Mouse (Mus musculus) thymus, postnatal 4 days (tissue): ENCODE data around the gene Gm8334.
"Not testable (repeated sequence)": the region's sequence is repeated elsewhere in the genome, so short reads cannot be mapped to it uniquely, and the experiment has no call there.

Experiments
- DNase-seq: peaks from one replicate; pipeline ENCODE4 v3.0.0; 2021

Gene Gm8334

GRCm38 (mm10) chrX:148615053-148615452 is at the start of gene Gm8334:
Gene Gm8334 (minus strand): TSS chrX:148615153.
- not testable (repeated sequence) for DNase-seq

GRCm38 (mm10) chrX:148663298-148663697 is 48.3 kb upstream of the Gm8334 start, which contains the start of gene Gm15127:
Gene Gm15127 (plus strand): TSS chrX:148663598.
- not testable (repeated sequence) for DNase-seq
